Mouse (Mus musculus) cerebellum, adult 11-12 months (tissue): ENCODE measurements at regions not wholly inside any gene's neighbourhood (a gene's known extent, or its start where the extent isn't known, plus 50 kb on each side); places are given as distances from the start of the nearest gene placed in this dataset.

Experiments used
- DNase-seq: peaks from one replicate; pipeline ENCODE4 v3.0.0; 2022

DNA sequence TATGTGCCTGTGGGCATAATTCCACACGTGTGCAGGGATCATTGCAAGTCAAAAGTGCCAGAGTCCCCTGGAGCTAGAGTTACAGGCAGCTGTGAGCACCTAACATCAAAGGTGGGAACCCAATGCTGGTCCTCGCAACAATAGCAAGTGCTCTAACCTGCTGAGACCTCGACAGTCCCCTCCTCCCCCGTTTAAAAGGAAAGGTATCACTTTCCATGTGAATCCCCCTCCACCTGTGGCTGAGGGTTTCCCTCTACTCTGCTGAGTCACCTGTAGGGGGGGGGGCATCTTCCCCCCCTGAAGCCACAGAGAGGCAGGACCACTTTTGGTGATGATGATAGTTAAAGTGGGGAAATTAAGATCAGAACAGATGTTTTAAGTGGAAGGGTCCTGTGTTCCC is 133.4 kb upstream of the Foxn2 start:
- DNase-seq = no peak

DNA sequence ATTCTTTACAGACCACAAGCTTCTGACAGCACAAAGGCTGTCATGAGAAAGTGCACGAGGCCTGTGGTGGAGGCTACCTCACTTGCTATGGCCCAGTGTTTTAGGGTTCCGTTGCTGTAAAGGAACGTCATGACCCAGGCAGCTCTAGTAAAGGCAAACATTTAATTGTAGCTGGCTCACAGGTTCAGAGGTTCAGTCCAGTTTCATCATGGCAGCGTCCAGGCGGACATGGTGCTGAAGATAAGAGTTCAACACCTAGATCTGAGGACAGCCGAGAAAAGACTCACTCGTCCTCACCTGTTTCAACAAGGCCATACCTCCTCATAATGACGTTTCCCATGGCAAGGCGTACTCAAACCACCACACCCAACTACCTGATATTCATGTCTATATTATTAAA is 132.7 kb upstream of the Foxn2 start:
- DNase-seq = no peak

DNA sequence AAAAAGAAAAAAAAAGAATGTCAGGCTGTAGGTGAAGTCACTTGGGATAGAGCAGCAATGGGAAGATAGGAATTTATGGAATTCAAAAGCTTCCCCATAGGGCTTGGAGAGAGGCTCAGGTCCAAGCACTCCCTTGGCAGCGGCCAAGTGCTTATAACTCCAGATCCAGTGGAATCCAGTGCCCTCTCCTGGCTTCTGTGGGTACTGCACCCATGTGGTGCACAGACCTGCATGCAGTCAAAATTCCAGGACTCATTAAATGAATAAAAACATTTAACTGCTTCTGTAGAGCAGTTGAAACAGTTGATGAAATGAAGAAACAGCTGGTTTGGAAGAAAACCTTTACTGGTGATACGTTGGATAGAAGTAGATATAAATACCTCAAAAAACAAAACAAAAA is 127.6 kb upstream of the Foxn2 start:
- no peak for DNase-seq

DNA sequence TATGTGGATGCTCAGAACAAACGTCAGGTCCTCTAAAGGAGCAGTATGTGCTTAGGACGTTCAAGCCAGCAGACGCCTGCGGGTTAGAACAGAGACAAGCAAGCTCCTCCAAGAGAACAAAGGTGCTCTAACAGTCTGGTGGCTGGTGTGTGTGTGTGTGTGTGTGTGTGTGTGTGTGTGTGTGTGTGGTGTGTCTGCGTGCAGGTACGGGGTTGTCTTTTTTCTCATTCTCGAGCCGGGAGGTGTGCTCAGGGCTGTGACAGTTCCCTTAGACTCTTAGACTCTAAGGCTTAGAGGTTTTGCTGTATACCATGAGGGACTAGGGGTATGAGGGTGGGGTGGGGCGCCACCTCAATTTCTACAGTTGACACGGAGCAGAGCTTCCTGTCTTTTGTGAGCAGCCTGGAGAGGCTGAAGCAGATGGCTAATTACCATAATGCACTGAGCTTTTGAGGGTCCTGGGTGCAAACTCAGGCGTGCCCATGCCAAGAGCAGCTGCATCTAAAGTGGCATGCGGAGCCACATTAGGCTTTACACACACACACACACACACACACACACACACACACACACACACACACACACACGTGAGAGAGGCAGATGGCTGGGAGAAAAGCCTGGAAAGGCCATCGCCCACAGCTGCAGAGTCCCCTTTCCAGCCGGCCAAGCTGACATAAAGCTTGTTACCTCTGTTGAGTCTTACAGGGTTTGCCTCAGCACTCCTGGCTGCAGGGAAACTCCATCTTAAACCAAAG is 124.1 kb upstream of the Foxn2 start:
- DNase-seq = no peak

DNA sequence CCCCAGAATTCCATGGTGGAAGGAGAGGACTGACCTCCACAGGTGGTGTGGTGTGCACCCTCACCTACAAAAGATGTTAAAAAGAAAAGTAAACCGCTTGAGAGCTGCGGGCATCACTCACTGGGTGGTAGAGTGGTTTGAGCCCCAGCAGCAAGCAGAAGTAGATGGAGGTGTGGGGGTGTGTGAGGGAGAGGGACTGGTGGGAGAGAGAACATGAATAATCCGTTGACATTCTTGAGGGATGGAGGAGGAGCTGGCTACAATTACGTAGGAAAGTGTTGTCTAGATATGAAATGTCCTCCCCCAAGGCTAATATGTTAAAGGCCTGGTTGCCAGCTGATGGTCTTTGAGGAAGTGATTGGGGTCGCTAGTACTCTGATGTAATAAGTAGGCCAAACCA is 123.2 kb upstream of the Foxn2 start:
- no peak for DNase-seq

DNA sequence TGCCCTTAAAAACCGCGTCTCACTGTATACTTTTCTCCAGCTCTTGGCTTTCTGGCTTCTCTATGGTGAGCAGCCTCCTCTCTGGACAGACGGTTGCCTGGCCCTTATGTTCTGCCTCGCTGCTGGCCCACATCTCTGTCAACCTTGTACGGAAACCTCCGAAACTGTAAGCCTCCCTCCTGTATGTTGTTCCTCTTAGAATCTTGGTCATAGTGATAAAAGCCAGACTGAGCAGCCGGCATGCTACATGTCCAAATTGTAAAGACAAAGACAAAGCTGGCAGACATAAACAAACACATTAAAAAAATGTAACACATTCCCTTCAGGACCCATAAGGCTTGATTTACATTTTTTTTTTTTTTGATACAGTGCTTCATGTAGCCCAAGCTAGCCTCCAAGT is 122.7 kb upstream of the Foxn2 start:
- DNase-seq = no peak

DNA sequence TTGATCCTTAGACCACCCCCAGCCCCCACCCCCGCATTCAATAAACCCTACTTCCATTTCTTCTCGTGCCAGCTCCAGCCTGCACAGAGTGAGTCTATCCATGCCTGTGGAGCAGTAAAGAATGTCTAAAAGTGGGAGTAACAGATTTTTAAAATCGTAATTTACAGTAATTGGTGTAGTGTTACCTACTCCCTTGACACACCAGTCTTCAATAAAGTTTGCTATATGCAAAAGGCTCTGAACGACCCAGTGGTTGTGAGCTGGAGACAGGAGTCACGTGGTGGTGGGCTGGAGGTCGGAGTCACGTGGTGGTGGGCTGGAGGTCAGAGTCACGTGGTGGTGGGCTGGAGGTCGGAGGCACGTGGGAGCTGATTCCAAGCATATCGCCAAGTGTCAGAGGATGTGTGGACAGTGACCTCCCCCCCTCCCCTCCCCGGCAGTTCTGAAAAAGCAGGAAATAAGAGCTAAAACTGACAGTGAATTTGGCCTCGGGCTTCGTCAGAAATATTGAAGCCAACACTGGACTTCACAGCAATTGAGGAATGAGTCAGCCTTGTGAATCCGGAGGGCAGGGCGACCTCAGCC is 122.2 kb upstream of the Foxn2 start:
- DNase-seq = no peak

DNA sequence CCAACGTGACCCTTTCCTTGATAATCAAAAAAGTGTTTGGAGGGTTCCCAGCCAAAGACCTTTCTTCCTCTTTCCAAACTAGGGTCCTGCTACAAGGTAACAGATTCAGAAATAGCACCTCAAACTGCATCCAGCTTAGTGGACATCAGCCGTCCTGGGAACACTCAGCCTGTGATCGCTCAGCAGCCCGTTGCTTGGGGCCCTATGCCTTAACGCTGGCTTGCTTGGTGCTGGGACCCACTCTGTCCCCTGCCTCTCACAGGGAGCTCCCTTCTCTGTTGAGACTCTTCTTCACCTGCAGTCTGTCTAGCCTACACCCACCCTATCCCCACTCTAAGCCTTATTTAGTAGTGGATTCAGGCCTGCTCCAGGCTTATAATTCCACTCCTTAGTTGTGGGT is 121.6 kb upstream of the Foxn2 start:
- no peak for DNase-seq

DNA sequence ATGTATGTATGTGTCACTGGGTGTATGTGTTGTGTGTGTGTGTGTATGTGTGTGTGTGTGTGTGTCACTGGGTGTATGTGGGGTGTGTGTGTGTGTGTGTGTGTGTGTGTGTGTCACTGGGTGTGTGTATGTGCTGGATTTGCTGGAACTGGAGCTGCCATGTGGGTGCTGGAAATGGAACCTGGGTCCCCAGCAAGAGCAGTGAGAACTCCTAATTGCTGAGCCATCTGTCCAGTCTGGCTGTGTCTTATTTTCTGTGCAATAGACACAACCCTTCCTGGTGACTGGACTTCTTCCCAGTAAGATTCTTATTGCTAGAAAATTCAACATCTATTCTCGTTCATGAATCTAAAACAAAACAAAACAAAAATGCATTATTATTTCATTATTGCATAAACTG is 119.8 kb upstream of the Foxn2 start:
- peak; percentile 44 for DNase-seq

DNA sequence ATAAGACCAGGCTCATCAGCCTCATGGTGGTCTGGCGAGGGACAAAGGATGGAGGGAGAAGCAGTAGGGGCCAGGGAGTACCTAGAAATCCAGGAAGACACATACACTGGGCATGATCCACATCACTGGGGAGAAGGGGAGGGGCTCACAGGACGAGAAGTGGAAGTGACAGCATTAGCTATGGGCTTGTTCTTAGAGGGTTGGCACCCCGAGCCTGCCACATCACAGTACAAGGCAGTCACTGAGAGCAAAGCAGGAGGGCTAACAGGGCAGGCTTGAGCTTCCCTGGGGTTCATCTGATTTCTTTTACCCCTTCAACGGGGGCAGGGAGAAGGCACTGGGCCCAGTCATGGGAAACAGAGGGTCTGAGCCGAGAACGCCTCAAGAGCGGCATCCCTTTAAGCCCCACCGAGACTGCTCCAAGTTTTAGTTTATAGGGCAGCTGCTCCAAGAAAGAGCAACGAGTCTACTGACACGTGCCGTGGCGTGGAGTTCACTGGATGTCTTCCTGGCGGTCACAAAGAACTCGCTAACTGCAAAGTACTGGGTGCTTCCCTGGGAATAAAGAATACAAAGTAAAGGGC is 115.1 kb upstream of the Foxn2 start:
- DNase-seq = no peak

DNA sequence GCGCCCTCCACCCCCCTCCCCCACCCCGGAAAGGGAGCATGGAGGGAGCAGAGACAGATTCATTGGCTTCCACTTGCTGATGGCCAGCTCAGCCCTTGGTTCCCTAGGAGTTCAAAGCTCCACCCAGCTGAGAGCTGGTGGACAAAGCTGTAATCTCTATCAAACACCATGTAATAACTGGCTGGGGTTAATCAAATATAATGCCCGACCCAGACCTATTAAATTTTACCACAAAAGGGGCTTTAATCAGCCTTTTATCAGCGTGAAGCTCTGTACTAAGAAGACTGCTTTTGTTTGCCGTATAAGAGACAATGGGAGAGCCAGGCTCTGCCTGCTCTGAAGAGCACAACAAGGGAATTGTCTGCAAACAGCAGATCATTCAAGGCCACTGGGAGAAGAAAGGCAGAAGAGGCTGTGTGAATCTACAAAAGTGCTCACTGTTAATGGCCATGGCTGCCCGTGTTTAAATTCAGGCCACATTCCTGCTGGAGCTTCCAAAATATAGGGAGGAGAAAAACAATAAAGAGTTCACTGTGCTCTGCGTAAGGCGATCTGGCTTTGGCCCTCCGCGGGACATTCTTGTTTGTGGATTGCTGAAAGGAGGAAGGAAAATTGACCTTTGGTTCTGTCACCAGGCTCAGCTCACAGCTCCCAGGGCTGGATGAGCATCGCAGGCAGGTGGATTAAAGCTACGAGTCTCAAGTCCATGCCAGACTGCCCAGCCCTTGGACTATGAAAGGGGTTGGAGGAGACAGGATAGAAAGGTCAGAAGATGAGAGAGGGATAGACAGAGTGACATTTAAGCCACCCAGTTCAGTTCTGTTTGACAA is 114.4 kb upstream of the Foxn2 start:
- no peak for DNase-seq

DNA sequence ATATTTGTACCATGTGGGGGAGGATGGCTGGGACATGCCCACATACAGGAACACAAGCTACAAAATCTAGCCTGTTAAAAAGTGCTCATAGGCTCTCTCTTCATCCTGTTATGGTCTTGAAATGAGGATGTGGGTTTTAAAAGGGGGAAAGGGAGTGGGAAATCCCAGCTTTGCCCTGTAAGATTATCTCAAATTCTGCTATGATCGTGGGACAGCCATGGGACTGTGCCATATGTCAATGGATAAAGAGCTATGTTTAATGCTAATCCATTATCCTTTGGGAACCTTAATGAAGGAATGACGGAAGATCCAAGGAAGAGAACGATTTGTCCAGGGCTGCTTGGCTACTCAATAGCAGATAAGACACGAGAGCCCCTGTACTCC is 113.8 kb upstream of the Foxn2 start:
- DNase-seq = no peak

DNA sequence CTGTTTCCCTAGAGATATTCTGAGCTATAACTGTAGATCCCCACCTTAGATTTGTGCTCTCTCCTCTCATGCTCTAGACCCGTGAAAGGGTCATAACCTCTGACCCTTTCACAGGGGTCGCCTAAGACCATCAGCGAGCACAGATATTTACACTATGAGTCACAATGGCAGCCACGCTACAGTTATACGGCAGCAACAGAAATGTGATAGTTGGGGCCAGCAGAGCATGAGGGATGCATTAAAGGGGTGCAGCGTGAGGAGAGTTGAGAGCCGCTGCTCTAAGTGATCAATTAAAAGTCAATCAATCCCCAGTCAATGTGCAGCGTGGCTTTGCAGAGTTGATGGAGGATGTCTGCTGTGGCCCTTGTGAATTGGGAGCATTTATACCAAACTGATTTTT is 112.7 kb upstream of the Foxn2 start:
- no peak for DNase-seq

DNA sequence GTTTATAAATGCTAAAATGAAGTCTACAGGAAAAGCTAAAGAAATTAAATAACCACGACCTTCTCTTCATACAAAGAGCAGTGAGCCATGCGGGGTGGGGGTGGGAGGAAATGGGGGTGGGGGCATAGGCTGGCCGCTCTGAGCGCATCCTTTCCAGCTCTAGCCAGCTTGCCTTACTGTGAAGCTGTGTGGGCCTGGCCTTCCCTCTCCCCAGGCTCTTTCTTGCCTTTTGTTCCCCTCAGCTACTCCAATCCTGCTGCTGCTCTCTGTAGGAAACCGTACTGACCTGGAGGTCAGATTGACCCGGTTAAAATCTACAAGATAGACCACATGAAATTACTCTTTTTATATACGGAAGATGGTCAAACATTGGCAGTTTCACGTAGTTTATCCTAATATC is 111.7 kb upstream of the Foxn2 start:
- DNase-seq = no peak

DNA sequence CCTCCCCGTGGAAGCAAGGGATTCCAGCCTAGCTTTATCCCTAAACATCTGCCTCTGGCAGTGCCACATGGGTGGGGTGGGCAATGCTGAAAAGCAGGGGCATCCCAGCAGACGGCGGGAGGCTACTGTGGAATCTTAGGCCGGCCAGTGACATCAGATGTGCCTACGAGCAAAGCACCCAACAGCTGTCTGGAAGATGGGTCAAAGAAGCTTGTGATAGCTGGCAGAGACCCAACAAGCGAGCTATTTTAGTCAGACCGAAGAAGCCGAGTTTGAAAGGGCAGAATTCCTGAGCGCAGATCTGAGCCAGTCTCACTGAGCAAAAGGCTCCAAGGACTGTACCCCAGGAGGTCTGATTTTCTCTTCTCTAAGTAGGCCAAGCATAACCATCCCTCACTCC is 110.8 kb upstream of the Foxn2 start:
- peak; percentile 61 for DNase-seq

DNA sequence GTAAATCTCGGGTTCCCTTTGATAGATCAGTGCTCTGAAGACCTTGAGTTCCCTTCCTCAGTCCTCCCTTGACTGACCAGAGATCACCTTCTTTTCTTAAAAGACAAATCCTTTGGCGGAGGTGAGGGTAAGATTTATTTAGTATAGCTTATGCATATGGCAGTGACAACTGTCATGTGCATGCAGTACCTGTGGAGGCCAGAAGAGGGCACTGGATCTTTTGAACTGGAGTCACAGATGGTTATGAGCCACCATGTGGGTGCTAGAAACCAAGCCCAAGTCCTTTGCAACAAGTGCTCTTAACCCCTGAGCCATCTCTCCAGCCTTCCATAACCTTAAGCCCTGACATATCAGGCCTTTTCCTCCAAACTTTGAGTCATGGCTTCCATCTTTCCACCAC is 110.4 kb upstream of the Foxn2 start:
- no peak for DNase-seq

DNA sequence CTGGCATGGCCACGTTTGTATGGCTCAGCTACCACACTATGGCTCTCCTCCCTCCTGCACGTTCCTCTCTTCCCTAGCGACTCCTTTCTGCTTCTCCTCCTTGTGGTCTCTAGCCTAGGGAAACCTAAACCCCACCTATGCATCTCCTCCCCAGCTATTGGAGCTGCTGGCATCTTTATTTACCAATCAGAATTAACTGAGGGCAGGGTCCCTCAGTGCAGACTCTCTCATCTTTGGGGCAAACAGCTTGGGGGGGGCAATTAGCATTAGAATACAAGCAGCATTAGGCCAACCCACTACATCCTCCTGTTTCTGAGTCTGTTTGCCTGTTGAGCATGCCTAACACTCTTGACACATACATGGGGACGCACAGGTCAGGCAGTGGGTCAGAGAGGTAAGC is 106.7 kb upstream of the Foxn2 start:
- DNase-seq = no peak

DNA sequence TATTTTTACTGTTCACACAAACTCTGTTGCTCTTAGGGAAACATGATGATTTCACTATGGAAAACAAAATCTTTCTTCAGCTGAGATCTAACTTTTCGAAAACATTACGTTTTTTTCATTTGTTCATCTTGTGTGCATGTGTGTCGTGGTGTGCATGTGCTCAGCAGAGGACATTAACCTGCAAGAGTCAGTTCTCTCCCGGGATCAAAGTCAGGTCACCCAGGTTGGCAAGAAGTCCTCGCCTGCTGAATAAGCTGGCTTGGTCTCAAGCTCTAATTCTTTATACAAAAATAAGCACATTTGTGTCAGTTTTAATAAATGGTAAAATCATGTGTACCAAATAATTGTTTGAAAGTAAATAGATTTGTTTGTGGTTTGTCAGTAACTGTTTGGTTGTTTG is 105.2 kb upstream of the Foxn2 start:
- no peak for DNase-seq

DNA sequence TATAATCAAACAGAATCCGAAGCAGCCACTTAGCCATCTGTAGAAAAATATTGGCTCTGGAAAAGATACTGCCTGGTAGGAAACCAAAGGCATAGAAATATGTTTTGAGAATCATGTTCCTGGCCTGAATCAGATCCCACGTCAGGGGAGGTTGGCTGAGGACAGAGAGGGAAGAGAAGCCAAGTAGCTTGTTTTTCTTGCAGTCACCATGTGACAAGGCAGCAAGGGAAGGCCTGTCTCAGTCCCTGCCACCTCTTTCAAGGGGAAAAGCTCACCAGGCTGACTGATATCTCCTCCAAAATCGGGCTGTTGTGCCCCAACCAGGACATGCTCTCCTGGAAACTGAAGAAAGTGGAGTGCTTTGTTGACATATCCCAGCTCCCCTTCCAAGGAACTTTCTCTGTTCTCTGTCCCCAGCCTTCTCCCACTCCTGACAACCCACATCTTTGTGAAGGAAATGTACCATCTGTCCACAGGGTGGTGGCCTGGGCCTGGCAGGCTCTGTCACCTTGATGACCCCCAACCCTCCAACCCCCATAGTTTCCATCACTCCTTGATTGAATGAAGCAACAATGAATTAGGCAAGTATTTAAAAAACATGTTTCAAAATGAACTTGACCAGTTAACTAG is 104.3 kb upstream of the Foxn2 start:
- peak; percentile 78 for DNase-seq

DNA sequence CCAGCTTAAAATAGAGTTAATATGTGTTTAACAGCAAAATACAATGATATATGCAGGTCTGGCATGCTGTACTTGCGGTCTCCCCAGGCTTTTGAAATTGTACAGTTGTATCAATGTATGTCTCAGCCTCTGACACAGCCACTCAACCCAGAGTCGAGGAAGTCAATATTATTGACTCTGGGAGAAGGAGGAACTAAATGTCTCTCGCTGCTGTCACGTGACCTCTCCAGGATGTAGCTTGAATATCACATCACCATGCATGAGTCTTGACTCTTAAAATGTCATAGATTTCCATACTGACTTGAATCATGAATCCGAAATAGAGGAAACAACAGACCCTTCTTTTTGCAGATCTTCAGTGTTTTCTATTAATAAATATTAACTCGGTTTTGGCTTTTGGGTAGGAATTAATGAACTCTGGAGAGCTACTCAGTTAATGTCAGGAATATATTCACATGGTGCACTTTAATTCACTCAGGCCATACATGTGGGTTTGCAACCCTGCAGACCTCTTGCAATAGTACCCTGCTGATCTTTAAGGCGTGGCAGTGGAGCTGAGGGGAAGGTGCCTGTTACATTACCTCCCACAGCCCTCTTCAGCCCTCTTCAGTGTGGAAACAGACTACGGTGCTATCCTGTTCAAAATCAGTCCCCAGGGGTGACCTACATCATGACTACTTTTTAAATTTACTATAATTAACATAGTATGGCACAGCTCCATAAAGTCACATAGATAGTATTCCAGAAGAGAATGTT is 102.7 kb upstream of the Foxn2 start:
- DNase-seq = no peak

DNA sequence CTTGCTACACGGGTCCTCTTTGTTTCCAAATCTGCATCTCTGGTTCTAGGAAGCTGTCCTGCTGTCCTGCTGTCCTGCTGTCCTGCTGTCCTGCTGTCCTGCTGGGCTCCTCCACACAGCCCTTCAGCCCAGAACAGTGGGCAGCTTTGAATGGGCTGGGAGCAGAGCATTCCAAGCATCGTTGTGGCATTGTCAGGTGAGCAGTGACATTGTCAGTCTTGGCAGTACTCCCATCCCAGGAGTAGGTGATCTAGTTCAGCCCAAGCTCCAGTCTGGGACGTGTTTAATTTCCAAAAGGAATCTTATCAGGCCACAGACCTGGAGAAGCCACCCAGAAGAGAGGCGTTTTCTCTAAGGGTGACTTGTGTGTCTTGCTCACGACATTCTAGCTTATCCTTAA is 99.4 kb upstream of the Foxn2 start:
- DNase-seq = peak; percentile 57

DNA sequence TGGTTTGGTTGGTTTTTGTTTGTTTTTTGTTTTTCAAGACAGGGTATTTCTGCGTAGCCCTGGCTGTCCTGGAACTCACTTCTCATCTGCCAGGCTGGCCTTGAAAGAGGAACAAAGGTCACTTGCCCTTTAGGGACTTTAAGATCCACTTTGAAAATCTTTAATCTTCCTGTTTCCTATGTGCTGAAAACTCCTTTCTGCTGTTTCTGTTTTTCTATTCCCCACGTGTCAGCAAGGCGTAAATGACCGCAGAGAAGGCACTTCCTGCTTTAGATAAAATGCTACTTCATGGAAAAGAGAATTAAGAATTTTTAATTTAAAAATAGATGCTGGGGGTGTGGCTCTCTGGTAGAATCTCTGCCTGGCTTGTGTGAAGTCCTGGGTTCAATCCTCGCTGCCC is 98.9 kb upstream of the Foxn2 start:
- DNase-seq = no peak
